Mouse (Mus musculus) retina, postnatal 1 day (tissue): ENCODE measurements around the gene Arap1.
A peak's percentile ranks its signal among the peaks of the same experiment; 100 is the strongest.

Source experiments
- DNase-seq: peaks from one replicate; pipeline ENCODE4 v3.0.0-alpha.2; 2012

Arap1 gene

DNA sequence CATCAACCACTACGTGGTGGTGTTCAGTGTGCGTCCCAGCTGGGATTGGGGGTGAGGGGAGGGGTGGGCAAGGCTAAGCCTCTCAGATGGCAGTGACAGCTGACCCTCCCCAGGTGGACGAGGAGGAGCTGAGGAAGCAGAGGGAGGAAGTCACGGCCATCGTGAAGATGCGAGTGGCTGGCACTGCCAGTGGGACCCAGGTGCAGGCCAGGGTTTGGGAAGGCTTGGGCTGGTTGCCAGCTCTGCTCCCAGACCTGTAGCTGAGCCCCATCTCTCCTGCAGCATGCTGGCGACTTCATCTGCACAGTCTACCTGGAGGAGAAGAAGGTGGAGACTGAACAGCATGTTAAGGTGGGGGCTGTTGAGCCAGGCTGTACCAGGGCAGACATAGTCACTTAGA, 53.6 kb downstream of the Arap1 start:
- DNase-seq, result no peak

DNA sequence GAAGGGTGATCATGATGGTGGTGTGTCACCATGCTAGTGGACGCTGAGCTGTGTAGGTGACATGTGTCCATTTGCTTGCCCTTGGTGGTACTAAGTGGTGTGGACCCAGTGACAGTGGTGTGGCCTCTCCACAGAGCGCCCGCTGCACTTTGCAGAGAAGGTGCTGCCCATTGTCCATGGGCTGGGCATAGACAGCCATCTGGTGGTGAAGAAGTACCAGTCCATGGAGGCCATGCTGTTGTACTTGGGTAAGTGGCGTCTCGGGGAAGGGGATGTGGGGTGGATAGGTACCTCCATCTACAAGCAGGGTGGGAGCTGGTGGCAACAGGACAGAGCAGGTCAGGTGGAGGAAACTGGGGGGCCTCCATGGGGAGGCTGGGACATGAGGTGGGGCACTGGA, 56.0 kb downstream of the Arap1 start:
- DNase-seq, result no peak

DNA sequence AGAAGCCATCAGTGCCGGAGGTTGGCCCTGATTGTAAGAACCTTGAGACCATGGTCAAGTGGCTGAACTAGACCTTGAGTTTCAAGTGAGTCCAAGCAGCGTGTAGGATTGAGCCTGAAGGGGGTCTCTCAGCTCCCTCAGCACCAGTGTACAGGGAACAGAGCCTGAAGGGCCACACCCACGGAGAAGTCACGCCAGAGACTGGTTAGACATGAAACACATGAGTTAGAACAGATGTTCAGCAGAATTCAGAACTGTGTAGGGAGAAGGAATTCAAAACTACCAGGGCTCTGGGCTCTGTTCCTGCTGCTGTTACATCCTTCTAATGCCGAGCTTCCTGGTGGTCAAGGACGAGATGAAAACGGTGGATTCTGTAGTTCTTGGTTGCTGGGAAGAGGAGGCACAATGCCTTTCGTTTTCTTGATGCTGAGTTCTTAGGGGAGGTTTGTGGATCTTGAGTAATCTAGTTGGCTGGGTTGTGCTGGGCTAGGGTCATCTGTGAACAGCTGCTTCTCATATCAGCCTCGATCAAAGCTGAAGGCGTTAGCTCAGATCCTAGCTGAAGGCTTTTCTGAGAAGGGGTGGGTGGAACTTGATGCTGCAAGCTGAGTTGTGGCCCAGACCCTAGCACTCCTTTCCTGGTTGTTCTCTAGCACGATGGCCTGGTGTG, 62.5 kb downstream of the Arap1 start, which contains the start of gene Gm45837:
Gene Gm45837, plus strand, starts transcription at position 620 of the 670 bp plus-strand sequence.
- DNase-seq, result no peak

DNA sequence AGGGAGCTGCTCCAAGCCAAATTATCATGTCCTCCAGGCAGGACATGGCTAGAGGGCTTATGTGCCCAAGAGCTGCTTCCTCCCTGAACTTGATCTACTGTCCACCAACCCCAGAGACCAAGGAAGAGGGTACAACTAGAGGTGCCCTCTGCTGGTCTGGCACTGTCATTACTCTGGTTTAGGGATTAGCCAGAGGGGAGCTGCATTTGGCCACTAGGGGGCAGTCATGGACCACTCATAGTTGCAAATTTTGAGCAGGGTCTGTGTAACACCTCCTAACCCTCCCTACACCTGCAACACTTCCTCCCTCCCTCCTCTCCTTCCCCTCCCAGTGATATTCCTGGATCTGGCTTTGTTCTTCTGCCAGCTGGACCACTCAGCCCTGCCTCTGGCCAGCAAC, 64.9 kb downstream of the Arap1 start:
- peak; percentile 91 for DNase-seq

DNA sequence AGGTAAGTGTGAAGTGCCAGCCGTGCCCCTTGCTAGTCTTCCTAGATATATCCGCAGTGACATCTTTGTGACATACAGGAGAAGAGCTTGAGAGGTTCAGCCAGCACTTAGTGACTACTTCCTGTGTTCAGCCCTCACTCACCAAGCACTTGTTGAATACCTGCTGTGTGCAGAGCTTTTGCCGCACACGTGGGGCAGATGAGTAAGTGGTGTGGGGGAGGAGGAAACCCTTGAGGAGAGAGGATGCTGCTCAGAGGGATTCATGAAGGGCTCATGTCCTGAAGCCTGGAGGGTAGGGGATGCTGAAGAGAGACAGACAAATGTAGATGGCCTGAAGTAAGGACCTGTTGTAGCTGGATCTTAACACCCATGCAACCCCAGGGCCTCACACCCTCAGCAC, 66.3 kb downstream of the Arap1 start:
- DNase-seq, result no peak

DNA sequence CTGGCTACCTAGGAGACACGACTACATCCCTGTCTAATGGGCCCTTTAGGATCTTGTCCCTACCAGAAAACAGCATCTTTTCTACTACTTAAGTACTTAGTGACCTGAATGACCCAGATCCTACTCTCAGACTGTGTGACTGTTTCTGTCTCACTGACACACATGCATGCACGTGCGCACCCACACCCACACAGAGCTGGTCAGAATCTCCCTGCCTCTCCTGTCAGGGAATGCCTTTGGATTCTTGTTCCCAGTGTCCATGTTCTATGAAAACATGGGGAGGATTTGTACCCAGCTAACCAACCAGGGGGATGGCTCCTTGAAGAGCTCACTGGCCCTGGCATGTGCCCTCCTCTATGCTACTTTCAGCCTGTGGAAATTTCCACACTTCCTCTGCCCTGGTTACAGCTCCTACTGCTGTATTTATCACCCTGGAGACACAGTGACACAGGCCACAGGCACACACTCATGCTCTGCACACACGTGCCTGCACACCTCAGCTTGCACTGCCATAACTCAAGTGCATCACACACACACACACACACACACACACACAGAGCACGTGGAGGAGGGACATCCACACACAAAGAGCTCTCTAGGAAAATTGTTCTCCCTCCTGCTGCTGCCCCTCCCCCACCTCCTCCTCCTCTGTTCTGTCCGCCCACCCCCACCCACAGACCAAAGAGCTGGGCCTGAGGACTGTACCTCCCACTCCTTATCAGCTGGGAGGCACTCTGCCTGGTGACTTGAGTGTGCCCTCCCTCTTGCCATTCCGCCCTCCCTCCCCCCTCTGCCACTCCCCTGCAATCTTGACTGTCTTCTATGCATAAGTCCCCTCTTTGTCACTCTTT, 67.0 kb downstream of the Arap1 start:
- DNase-seq, result peak; percentile 72

DNA sequence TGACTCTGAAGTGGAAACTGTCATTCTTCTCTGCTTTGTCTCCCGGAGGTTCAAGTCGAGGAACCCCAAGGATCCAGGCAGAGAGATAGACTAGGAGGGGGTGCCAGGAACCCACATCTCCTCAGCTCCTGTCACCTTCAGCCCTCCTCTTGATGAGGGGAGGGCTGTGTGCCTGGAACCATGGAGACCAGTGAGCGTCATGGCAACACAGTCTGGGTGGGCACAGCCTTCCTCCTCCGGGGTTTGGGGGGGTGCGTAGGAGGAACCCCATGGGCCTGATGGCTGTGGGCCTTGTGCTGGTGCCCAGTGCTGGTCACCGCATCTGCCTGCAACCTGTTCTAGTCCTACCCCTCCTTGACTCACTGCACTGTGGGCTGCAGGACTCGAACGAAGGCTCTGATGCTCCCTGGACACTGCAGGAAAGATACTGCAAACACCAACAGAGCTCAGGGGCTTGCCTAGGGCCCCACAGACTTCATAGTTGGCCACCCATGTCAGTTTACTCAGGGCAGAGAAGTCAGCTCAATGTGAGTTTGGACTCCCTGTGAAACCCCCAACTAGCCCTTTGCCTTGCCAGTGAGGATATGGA, 67.7 kb downstream of the Arap1 start:
- DNase-seq, result no peak

DNA sequence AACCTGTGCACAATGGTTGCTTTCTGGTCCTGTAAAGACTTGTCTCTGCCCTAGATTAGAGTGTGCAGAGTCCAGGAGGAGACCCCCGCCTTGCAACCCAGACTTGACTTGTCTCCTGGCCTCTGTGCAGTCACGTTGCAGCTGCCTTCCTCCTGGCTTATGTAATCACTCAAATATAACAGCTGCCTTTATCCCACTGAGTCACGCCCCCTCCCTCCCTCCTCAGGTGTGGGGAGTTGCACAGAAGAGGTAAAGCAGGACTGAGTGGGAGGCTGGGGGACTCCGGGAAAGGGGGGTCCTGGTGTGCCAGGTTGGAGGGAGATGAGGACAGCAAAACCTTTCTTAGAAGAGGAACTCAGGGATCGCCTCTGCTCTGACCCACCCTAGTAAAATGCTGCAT, 68.5 kb downstream of the Arap1 start:
- no peak for DNase-seq

DNA sequence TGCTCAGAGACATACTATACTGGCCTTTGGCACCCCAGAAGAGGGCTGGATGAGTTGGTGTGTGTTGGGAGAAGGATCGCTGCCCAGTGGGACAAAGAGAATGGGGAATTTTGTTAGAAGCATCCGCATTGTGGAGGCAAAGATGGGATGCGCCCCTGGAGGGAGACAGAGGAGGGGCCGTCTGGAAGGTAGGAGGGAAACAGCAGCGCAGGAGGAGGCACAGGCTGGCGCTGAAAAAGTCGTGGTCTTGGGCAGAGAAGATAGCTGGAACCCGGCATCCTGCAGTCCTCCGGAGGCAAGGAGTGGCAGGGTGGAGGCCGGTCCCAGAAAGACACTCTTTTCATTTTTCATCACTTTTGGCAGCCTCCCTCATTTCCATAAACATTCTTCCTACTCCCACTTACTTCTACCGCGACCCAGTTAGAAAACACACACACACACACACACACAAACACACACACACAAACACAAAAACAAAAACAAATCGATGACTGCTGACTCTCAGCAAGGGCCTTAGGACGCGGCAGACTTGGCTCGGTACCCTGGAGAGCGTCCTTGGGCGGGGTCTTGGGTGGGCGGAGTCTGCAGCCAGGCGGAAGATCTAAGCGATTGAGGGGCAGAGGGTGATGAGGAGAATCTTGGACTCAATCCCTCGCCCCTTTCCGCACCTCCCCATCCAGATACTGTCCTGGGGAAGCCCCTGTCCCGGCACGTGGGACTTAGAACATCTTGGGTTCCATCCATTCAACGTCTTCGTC, 71.3 kb downstream of the Arap1 start:
- peak; percentile 69 for DNase-seq

DNA sequence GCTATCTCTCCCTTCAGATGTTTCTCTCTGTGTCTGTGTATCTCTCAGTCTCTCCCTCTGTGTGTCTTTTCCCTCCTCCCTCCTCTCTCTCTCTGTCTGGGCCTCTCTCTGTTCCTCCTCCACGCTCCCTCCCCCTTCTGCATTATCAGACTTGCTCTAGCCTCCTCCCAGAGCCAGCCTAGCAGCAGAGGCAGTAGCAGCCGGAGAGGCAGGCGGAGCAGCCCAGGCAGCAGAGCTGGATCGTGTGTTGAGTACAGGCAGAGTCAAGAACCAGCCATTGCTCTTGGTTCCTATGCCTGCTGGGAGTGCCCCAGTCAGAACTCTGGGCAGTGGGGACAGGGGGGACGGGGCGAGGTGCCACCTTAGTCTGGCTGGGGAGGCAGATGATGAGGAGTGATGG, 73.7 kb downstream of the Arap1 start, which contains the start of gene Pde2a:
Gene Pde2a, plus strand, starts transcription at position 163 of the 400 bp plus-strand sequence.
- DNase-seq, result peak; percentile 63

DNA sequence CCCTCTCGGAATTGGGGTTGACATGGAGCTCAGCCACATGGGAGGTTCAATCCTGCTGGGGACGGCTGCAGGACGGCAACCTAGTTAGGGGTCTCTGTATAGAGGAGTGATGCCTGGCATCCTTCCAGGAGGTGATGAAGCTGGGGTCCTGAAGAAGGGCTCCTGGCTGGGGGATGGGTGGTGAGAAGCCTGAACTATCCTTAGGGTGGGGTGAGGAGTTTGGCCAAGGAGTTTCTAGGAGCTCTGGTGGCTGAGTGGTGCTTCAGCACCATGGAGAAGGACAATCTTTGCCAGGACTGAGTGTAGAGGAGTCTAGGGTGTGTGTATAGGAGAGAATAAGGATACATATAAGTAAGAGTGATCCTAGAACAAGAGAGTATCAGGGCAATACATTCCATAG, 74.2 kb downstream of the Arap1 start:
- DNase-seq, result peak; percentile 51

DNA sequence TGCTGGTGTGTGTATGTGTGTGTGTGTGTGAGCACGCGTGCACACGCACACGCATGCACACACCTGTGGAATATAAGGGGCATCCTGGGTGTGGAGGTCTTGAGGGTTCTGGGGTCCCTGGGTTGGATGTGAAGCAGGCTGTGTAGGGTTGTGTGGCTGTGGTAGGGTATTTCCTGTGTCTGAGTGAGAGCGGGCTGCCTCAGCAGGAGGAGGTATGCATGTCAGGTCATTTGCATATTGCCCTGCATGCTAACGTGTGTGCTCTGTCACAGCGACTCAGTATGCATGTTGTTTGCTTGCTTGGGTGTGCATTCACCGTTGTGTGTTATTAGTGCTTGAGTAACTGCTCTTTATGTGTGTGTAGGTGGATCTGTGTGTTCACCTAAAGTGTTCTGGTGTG, 74.8 kb downstream of the Arap1 start:
- no peak for DNase-seq

DNA sequence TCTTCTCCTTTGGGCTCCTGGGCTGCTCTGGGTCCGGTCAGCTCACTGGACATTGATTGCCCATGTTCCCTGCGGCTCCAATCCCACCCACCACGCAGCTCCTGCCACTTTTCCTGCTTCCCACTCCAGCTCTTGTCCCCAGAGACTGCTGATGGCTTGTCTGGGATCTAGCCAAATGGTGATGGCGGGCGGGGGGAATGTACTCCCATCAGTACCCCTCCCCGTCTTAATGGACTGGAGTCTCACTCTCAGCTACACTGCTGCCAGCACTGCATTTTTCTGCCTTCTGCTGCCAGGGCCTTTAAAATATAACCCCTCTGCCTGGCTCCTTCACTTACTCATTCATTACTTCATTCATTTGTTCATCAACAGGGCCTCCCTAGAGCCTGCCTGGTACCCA, 76.1 kb downstream of the Arap1 start:
- no peak for DNase-seq

DNA sequence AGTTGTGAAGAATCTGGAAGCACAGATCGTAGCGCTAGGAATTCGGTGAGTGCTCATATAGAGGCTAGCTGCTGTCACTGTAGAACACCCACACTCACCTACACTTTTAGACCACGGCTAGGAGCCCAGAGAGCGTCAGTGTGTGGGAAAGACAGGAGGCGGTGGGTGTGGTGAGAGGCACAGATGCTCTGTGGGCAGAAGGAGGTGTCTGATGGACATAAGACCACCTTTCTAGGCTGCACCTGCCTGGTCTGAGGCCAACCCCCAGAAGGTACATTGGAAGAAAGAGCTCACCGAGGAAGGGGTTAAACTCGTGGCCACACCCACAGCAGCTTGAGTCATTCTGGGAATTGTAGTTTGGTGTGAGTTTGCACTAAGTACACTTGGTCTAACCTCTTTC, 78.8 kb downstream of the Arap1 start:
- no peak for DNase-seq

DNA sequence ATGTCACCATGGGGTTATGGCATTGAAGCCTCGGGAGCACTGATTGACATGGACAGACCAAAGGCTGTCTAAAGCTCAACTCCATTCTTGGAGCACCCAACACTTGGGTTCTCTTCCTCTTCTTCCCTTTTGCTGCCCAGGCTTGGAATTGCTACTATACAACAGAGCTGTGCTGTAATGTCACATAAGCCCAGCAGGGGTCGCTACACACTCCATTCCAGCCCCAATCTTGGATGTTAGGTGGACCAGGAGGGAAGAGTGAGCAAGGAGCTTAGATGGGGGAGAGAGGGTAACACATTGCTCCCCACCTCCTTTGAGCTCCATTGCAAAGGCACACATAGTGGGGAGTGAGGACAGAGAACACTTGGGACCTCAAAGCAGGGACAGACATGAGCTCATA, 79.9 kb downstream of the Arap1 start:
- DNase-seq, result peak; percentile 68

DNA sequence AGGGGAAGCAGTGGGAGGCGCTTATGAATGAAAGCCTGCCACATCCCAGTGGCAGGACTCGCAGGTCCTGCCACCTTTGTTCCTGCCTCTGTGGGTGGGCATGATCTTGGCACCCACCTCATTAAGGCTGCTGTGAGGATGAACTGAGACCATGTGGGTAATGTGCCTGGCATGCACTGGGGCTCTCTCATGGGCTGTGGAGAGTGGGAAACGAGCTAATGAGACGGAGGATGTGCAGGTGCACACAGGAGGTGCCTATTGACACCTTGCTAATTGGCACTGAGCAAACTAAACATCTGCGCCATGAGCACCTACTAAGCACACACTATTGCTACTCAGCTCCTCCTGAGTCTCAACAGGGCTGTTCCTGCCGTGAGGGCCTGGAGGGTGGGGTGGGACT, 87.2 kb downstream of the Arap1 start:
- no peak for DNase-seq

DNA sequence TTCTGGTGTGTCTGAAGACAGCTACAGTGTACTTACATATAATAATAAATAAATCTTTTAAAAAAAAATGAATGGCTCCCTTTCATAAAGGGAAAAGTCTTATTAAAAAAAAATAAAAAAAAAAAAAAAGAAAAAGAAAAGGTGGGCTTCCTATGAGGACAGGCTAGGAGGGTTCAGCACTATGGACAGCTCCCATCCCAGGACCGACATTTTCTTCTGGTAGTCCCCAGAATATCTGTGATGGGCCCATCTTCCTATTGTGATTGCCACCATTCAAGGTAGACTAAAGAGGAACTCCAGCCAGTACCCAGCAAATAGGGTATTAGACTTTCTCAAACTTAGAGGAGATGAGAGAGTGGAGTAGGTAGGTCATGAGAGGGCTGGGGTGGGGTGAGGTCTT, 90.0 kb downstream of the Arap1 start:
- DNase-seq, result peak; percentile 53

DNA sequence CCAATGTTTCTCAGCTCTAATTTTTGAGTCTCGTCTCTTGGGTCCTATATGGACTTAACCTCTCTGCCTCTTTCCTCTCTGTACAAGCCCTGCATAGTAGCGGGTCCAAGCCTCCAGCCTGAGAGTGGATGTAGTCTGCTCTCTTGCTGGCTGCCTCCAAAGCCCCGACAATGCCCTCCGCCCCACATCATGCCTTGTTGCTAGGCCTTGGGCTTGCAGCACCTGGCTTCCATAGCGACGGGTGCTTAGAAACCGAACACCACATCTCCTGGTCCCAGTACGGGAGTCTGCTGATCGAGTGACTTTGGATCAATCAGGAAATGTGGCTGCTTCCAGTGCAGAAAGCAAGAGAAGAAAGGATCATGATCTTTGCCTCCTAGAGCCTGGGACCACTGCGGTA, 95.2 kb downstream of the Arap1 start:
- DNase-seq, result no peak

DNA sequence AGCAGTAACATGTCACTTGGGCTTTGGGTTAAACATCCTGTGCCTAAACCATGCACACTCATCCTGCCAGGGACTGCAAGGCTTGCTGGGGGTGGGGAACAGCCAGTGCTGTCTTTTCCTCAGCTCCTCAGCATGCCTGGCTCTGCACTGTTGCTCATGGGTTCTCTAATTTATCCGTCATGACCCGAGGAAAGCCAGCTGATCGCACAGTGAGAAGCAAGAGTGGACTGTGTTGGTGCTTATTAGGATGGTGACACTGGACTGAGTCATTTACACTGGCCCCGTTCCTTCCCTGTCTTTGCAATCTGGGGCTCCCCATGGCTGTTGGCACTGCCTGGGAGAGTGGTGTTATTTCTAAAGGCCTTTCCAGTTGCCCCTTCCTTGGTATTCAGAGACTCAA, 96.3 kb downstream of the Arap1 start:
- no peak for DNase-seq

DNA sequence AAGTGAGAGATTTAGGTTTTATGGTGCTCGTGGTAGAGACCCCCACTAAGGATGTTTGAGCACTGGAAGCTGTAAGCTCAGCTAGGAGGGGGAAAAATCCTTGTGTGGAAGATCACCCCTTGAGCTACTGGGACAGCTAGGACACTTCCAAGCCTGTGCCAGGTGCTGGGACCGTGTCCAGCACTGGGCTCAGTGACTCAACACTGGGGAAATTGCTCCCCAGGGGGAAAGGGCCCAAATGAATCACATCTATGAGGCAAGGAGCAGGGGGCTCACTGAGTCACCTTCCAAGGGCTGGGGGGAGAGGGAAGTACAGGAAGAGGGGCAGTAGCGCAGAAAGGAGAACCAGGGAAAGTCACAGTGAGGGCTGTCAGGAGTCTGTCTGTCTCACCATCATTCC, 102.0 kb downstream of the Arap1 start:
- DNase-seq, result no peak

DNA sequence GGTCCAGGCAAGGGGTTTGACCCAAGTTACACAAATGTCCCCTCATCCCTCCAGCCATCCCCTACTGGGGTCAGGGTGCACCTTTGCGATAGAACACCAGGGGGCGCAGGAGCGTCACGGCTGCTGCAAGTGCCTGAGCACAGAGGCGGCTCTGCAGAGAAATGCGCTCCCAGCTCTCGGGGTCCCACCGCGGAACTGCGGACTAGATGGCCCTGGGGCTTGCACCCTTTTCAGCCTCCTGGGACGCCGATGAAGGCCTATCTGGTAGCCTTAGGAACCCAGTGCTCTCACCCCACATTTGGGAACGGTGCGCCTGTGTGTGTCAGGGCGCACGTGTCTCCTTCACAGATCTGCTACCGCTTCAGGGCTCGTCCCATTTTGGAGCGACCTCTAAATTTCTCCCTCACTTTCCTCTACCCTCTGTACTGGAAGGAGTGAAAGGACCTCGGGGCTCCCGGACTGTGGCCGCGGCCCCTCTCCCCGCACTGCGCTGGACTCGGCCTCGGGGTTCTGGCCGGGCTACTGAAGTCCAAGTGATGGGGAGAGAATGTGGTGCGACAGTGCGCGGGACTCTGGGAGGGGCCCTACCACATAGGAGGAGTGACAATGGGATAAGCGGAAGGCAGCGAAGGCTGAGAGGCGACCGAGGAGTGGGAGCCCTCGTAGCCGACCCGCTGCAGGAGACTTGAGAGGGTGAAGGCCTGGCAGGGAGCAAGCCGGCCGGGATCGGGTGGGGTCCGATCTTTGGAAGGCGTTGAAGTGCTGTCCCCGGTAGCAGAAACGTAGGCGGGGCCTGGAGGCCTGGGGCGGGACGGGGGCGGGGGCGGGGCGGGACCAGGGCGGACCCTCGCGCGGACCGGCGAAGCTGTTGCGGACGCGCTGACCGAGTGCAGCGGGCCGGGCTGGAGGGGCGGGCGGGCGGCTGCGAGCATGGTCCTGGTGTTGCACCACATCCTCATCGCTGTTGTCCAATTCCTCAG, 102.8 kb downstream of the Arap1 start:
- peak; percentile 88 for DNase-seq

DNA sequence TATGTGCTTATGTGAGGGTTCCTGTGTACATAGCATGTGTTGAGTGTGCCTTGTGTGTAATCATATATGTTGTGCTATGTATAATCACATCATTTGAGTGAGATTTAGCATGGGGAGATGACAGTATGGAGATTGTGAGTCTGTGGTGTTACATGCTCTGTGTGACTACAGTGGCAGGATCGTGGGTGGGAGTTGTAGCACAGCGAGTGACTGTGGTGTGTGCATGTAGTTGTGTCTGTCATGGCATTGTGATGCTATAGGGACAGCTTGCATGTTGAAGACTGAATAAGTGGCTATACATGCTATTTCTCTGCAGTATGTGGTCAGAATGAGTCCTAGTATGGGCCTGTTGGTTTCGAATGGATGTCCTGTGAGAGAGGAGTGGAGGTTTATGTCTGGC, 104.8 kb downstream of the Arap1 start:
- no peak for DNase-seq
